Mouse (Mus musculus) bone marrow macrophage, adult 2 months (primary cell): ENCODE measurements around the gene F2rl3. TPM values are rescaled to one million over a fixed set of nuclear protein-coding genes. Genes with fewer than 3 reads are reported as not detected.
A peak's percentile ranks its signal among the peaks of the same experiment; 100 is the strongest.

Experiments
- H3K27ac ChIP-seq: 2 replicates; pipeline ENCODE4 v1.5.1; 2012; ENCODE audit warnings: low read depth, low read length; ENCODE audit not compliant: insufficient read depth
- H3K4me1 ChIP-seq: 2 replicates; pipeline ENCODE4 v1.6.1; 2012; ENCODE audit warnings: low read length; ENCODE audit not compliant: control insufficient read depth, insufficient read depth
- H3K4me3 ChIP-seq: 2 replicates; pipeline ENCODE4 v1.5.1; 2012; ENCODE audit warnings: mild to moderate bottlenecking, low read length, moderate library complexity; ENCODE audit not compliant: insufficient read depth
- CTCF ChIP-seq: IDR thresholded peaks from 2 replicates; pipeline ENCODE4 v1.5.1; 2012; ENCODE audit warnings: low read depth, mild to moderate bottlenecking, low read length, moderate library complexity
- POLR2A ChIP-seq: IDR thresholded peaks from 2 replicates; pipeline ENCODE4 v1.6.1; 2012; ENCODE audit warnings: mild to moderate bottlenecking, low read depth, low read length, borderline replicate concordance
- polyA plus RNA-seq: library from polyadenylated mRNA; stranded (reverse); fragments of >200 nt; gene quantifications from 2 replicates; pipeline ENCODE4 v1.2.4, GENCODE M21; 2012; ENCODE audit not compliant: missing spikeins, insufficient read depth, insufficient read length

Gene F2rl3
- polyA plus RNA-seq, 1 experiment = not detected

- Histone ChIP-seq H3K4me3 (no peak overlapping the region), H3K4me1 (no peaks in the 10 kb centered on the region), H3K27ac (no peak overlapping the region)
- TF ChIP-seq CTCF = no peak
These were observed 11.8 kb upstream of the F2rl3 start for GRCm38 (mm10) chr8:72749846-72750245.

GRCm38 (mm10) chr8:72750266-72750665 lies 11.4 kb upstream of the F2rl3 start:
- H3K4me1 ChIP-seq = no peaks in the 10 kb centered on the region
- H3K4me3 ChIP-seq = no peak overlapping the region
- H3K27ac ChIP-seq = no peak overlapping the region
- TF ChIP-seq POLR2A (no peak), CTCF (no peak)

- no peak overlapping the region for H3K27ac ChIP-seq
- no peak overlapping the region for H3K4me3 ChIP-seq
- no peaks in the 10 kb centered on the region for H3K4me1 ChIP-seq
- TF ChIP-seq CTCF (0 out of 2 replicates have a peak, but pooled peaks have one; percentile 7), POLR2A (no peak)
These were observed 10.6 kb upstream of the F2rl3 start for GRCm38 (mm10) chr8:72751126-72751525.

- Histone ChIP-seq H3K4me1 (no peaks in the 10 kb centered on the region), H3K4me3 (no peak overlapping the region), H3K27ac (no peak overlapping the region)
- TF ChIP-seq POLR2A = no peak
- TF ChIP-seq CTCF = no peak
These were observed 9.4 kb upstream of the F2rl3 start for GRCm38 (mm10) chr8:72752289-72752688.

- no peak overlapping the region for H3K27ac ChIP-seq
- TF ChIP-seq CTCF (no peak), POLR2A (no peak)
- no peak overlapping the region for H3K4me3 ChIP-seq
- H3K4me1 ChIP-seq = no peaks in the 10 kb centered on the region
These were observed 8.5 kb upstream of the F2rl3 start for GRCm38 (mm10) chr8:72753165-72753564.

- no peak overlapping the region for H3K27ac ChIP-seq
- no peaks in the 10 kb centered on the region for H3K4me1 ChIP-seq
- no peak for TF ChIP-seq CTCF
- no peak overlapping the region for H3K4me3 ChIP-seq
These were observed 7.9 kb upstream of the F2rl3 start for GRCm38 (mm10) chr8:72753781-72754180.

- Histone ChIP-seq H3K27ac (no peak overlapping the region), H3K4me1 (no peaks in the 10 kb centered on the region), H3K4me3 (no peak overlapping the region)
- TF ChIP-seq CTCF = no peak
- no peak for TF ChIP-seq POLR2A
These were observed 5.6 kb upstream of the F2rl3 start for GRCm38 (mm10) chr8:72756031-72756430.

GRCm38 (mm10) chr8:72756771-72757390 lies 4.8 kb upstream of the F2rl3 start:
- H3K27ac ChIP-seq = no peak overlapping the region
- H3K4me1 ChIP-seq = 0 out of 2 replicates have a peak, but pooled peaks cover 2% of the 10 kb centered on the region
- H3K4me3 ChIP-seq = no peak overlapping the region
- TF ChIP-seq POLR2A = no peak
- no peak for TF ChIP-seq CTCF

- no peak for TF ChIP-seq CTCF
- no peak for TF ChIP-seq POLR2A
- H3K27ac ChIP-seq = no peak overlapping the region
- H3K4me1 ChIP-seq = 0 out of 2 replicates have a peak, but pooled peaks cover 2% of the 10 kb centered on the region
- H3K4me3 ChIP-seq = no peak overlapping the region
These were observed 4.1 kb upstream of the F2rl3 start for GRCm38 (mm10) chr8:72757426-72758195.

- Histone ChIP-seq H3K27ac (no peak overlapping the region), H3K4me1 (0 out of 2 replicates have a peak, but pooled peaks cover 2% of the 10 kb centered on the region), H3K4me3 (no peak overlapping the region)
- TF ChIP-seq POLR2A (no peak), CTCF (no peak)
These were observed 3.4 kb upstream of the F2rl3 start for GRCm38 (mm10) chr8:72758310-72758709.
